Mouse (Mus musculus) layer of hippocampus, adult 2 months (tissue): ENCODE data around the gene Shroom3. TPM values are rescaled to one million over a fixed set of nuclear protein-coding genes. Genes with fewer than 3 reads are reported as not detected.
A peak's percentile ranks its signal among the peaks of the same experiment; 100 is the strongest.

Experiments
- DNase-seq, 2 experiments: peaks; one replicate each; pipeline ENCODE4 v3.0.0; 2022; ENCODE audit warnings: low spot score in 2 of 2
- H3K27ac ChIP-seq: fragments of 200-600 bp; 2 replicates; pipeline ENCODE4 v1.8.1; 2022
- H3K4me3 ChIP-seq: fragments of 200-600 bp; 2 replicates; pipeline ENCODE4 v1.8.1; 2022; ENCODE audit warnings: mild to moderate bottlenecking
- CTCF ChIP-seq: fragments of 200-600 bp; conservative IDR thresholded peaks from 2 replicates; pipeline ENCODE4 v1.8.1; 2022; ENCODE audit warnings: antibody characterized with exemption, mild to moderate bottlenecking, moderate library complexity
- total RNA-seq, 2 experiments: library from RNA; stranded (reverse); gene quantifications; 2 replicates each; pipeline ENCODE4 v1.2.3; 2021

Shroom3 gene
- total RNA-seq, 2 experiments from 2014 or later = 2.0 to 2.3 TPM

DNA sequence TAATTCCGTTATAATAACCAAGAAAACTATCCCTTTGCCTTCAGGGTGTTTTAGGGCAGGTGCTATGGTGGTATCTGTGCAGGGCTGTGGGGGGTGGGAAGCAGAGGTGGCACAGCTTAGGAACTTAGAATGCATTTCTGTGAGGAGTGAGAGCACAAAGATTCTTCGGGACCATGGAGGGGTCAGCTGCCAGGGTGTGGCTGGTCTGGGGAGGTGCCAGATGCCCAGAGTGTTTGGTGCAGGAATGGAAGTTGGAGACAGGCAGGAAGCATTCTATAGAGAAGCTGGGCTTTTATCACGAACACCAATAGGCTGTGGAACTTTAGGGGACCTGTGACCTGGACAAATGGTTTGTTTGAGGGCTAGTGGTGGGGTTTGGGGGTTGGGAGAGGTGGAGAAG is 58.6 kb downstream of the Shroom3 start:
- no peak for DNase-seq
- no peak overlapping the region for H3K27ac ChIP-seq
- H3K4me3 ChIP-seq = no peak overlapping the region
- TF ChIP-seq CTCF = no peak

DNA sequence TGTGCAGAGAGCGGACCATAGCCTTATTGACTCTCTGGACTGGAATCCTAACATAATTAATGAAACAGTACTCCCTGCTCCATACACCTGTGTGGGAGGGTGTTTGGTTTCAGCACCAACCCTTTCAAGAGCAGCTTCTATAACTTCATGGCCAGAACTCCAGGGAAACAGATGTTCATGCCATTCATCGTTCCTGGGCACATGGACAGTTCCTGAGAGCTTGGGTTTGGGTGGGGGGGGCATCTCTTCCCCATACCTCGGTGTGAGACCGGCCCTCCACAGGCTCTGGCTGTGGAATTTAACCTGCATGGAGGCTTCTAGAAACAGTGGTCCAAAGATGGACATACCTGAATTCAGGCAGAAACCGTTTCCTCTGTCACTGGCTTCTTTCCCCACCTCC is 59.5 kb downstream of the Shroom3 start:
- TF ChIP-seq CTCF = no peak
- H3K4me3 ChIP-seq = no peak overlapping the region

DNA sequence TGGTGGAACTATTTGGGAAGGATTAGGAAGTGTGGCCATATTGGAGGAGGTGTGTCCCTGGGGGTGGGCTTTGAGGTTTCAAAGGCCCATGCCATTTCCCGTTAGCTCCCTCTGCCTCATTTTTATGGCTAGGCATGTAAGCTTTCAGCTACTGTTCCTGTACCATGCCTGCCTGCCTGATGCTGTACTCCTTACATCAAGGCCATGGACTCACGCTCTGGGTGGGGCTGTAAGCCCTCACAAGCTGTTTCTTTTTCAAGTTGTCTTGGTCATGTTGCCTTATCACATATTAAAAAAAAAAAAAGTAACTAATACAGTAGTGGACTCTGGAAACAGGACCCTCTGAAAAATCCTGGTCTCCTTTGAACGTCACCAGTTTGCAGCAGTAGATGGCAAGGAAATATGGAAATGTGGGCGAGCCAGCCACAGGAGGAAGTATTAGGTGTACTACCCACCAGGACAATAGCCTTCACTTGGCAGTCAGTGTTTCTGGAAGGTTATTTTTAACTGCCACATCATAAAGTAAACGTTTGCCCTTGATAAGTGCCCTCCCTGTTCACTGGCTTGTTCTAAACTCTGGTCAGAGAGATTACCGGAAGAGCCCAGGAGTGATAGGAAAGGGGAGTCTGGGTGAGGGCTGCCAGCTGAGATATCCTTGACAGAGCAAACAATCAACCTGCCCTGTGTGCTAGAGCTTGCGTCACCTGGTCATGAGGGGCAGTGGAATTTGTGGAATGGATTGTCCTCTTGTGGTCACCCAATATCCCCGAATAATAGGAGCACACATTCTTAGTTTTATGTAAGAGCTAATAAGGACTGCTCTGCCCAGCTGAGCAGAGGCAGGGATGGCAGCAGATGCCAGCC is 62.4 kb downstream of the Shroom3 start:
- Histone ChIP-seq H3K27ac (no peak overlapping the region), H3K4me3 (no peak overlapping the region)
- no peak for DNase-seq
- no peak for TF ChIP-seq CTCF

More for the DNA sequence above, 59.5 kb downstream of the Shroom3 start:
- no peak for DNase-seq
- H3K27ac ChIP-seq = no peak overlapping the region

DNA sequence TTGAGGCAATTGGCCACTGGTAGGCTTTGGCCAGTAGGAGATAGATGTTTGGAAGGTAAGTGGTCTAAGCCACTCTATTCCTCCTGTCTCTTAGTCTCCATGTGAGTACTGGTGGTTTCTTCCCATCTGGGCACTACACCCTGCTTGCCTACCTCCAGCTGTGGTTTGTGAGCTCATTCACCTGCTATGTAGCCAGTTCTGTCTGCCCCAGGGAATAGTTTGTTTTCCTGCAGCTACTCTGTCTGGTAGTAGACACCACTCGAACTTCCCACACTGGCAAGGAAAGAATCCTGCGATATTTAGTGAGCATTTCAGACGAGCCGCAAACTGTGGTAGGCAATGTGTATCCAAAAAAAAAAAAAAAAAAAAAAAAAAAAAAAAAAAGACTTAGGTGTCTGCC is 68.3 kb downstream of the Shroom3 start:
- no peak overlapping the region for H3K27ac ChIP-seq
- no peak for TF ChIP-seq CTCF
- H3K4me3 ChIP-seq = no peak overlapping the region
- no peak for DNase-seq

DNA sequence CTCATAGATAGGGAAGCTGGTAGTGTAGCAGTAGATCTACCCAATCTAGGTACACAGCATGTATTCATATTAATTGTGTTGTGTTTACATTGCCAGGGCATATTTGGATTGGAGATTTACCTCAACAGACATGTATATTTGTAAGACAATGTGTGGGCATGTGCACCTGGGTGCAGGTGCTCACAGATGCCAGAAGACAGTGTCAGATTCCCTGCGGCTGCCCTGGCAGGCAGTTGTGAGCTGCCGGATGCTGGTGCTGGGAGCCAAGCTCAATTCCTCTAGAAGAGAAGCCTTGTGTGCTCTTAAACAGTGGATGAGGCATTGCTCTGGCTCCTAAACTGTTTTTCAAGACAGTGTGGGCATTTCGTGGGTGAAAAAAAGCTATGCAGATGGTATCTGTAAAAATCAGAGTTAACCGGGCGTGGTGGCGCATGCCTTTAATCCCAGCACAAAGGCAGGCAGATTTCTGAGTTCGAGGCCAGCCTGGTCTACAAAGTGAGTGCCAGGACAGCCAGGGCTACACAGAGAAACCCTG is 72.1 kb downstream of the Shroom3 start:
- DNase-seq = peak in 1 of 2 experiments; percentile 0
- Histone ChIP-seq H3K27ac (no peak overlapping the region), H3K4me3 (no peak overlapping the region)
- TF ChIP-seq CTCF = no peak

DNA sequence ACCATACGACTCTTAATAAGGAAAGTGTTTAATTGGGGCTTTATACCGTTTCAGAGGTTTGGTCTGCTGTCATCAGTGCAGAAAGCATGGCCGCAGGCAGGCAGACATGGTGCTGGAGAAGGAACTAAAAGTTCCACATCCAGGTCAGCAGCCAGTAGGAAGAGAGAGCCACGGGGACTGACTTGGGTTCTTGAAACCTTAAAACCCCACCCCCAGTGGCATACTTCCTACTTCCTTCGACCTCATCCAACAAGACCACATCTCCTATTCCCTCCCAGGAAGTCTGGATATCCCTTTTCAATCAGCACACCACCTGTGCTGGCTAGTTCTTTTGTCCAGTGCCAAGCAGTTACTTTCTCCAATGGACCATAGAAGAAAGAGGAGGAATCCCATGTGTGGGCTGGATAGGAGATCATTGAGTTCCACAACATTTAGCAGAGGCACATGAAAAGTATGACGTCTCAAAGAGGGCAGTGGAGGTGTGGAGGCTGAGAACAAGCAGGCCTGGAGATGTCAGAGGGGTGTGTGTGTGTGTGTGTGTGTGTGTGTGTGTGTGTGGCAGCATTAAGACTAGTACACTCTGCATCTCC is 76.0 kb downstream of the Shroom3 start:
- no peak overlapping the region for H3K27ac ChIP-seq
- TF ChIP-seq CTCF = no peak
- DNase-seq = no peak
- no peak overlapping the region for H3K4me3 ChIP-seq

DNA sequence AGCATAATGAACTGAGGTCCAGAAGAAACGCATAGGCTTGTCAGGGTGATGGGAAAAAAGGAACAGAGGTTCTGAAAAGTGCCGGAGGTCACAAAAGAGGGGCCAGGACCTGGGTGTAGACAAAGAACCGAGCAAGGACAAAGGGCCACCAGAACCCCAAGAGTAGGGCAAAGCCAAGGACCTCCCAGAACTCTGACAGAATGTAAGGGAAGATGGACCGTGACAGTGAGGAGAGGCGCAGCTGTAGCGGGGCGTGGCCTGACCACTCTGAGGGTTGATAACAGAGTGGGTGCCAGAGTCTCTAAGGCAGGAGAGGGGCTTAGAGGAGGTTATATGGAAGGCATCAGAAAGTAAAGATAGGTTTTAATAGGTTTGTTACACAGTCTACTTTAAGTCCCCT is 77.3 kb downstream of the Shroom3 start:
- TF ChIP-seq CTCF = no peak
- DNase-seq = no peak
- H3K4me3 ChIP-seq = no peak overlapping the region
- no peak overlapping the region for H3K27ac ChIP-seq

DNA sequence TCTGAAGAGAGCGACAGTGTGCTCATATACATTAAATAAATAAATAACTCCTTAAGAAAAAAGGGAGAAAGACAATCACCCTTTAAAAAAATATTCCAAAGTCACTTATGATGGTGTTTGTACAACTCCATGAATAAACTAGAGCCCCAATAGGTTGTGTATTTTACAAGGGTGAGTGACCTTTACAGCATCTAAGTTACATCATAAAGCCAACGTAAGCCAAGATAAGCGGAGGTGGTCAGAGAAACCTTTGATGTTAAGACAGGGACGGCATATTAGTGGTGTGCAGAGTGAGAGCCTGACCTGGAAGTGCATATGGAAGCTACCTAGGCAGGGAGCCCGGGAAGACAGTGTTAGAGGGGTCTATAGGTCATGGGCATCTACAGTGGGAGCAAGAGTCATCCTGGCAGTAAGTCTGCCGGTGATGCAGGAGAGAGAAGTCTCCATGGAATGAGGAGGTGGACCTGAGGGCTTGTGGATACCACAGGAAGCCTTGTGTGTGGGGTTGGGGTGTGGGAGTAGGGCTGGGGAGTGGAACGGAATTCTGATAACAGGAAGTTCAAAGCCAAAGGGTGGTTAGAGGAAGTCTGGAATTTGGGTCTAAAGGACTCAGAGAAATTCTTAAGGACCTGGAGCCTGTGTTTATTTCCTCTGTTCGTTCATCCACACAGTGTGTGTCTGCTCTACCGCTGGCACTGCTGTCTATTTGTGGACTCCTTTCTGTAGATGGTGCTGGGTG is 78.5 kb downstream of the Shroom3 start:
- H3K27ac ChIP-seq = no peak overlapping the region
- no peak for DNase-seq
- H3K4me3 ChIP-seq = no peak overlapping the region
- no peak for TF ChIP-seq CTCF

DNA sequence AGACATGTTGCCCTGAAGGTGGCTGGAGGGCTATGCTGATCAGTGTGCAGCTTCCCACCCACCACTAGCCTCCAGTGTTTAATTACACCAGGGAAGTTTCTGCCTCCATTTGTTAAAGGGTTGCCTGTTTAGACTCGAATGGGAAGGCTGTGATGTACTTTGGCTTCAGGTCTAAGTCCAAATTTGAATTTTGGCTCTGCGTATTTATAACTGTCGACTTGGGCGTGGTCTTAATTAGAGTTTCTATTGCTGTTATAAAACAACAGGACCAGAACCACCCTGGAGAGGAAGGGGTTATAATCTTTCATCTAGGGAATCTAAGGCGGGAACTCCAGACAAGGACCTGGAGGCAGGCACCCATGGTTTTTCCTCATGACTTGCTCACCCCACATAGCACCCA is 79.2 kb downstream of the Shroom3 start:
- H3K4me3 ChIP-seq = no peak overlapping the region
- H3K27ac ChIP-seq = no peak overlapping the region
- no peak for DNase-seq
- TF ChIP-seq CTCF = no peak

DNA sequence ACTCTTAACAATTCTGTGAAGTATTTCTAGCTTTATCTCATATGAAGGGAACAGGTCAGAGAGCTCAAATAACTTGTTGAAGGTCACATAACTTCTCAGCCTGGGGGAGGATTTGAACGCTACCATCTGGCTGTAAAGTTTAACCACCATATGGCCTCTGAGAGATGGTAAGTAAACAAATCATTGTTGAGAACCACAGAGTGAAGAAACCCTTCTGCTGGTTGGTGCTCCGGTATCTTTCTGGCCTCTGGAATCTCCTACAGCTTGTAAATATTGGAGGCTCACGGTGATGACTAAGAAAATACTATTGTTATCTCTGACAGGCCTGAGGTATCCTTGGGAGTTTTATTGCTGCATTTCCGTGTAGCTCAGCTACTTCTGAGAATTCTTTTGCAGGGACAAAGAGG is 80.3 kb downstream of the Shroom3 start:
- H3K27ac ChIP-seq = no peak overlapping the region
- no peak for TF ChIP-seq CTCF
- no peak overlapping the region for H3K4me3 ChIP-seq
- no peak for DNase-seq

DNA sequence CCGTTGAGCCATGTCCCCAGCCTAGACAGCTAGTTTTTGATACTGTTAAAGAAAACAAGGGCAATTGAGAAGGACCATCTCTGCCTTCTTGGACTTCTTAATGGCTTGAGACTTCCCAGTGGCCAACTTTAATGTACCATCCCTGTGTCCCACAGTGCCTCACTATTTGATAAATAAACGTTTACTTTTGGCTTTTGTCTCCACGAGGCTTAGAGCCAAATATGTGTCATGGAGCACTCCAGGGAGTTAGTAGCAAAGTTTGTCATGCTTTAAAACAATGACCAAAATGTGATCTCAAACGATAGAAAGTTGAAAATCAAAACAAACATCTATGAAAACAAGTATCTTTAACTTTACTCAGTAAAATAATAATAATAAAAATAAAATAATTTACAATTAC is 83.1 kb downstream of the Shroom3 start:
- no peak for DNase-seq
- TF ChIP-seq CTCF = no peak

DNA sequence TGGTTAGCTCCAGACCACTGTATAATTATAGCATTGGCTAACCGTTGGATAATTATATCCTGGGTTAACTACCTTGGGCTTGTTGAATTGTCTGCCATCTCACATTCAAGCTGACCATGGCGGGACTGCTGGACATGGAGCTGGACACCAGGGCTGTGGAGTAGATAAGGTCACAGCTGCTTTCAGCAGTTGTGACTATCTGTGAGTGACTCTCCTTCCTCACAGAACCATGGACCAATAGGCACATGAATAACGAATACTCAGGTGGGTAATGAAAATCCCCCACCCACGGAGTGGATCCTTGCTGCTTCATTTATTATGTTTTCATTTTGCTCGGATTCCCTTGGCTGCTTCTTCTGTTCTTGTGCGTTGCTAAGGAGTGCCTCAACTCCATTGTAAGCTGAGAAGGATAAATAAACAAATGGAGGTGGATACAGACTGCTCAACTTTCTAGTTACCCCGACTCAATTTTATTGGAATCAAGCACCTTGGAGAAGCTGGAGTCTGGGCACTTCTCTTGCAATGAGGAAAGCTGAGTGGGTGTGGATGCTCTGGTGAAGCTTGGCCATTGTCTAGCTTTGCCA is 84.1 kb downstream of the Shroom3 start:
- no peak overlapping the region for H3K27ac ChIP-seq
- no peak for TF ChIP-seq CTCF
- H3K4me3 ChIP-seq = no peak overlapping the region
- DNase-seq = no peak

More for the DNA sequence above, 83.1 kb downstream of the Shroom3 start:
- H3K27ac ChIP-seq = no peak overlapping the region
- no peak overlapping the region for H3K4me3 ChIP-seq

DNA sequence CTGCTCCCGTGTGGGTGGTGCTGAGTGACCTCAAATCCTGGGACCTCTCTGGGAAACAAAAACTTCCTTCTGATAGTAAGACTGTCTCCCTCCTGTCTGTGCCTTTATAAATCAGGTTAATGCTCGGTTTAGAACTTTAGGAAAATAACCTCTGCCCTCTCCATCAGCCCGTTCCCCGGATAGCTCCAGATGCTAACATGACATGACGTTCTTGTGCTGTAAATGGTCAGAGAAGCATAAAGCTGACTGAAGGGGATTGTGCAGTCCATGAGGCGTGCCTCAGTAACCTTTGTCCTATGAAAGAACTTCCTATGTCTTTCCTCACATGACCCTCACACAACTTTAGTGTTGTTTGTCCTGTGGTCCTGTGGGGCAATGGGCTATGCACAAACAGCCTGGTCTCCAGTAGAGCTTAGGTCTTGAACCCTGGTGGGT is 84.6 kb downstream of the Shroom3 start:
- no peak for TF ChIP-seq CTCF
- Histone ChIP-seq H3K27ac (no peak overlapping the region), H3K4me3 (no peak overlapping the region)
- no peak for DNase-seq
